Mouse (Mus musculus) bone marrow, adult 2 months (tissue): ENCODE data around the gene Ndufa5.

Source experiments
- CTCF ChIP-seq: fragments of 200-500 bp; IDR thresholded peaks from 2 replicates; pipeline ENCODE4 v1.5.1; 2011; ENCODE audit warnings: low read length, control low read depth; ENCODE audit not compliant: control insufficient read depth, insufficient read depth
- POLR2A ChIP-seq: fragments of 200-500 bp; IDR thresholded peaks from 2 replicates; pipeline ENCODE4 v1.6.1; 2011; ENCODE audit warnings: low read depth, mild to moderate bottlenecking, control low read depth, low read length, borderline replicate concordance; ENCODE audit not compliant: control insufficient read depth

DNA sequence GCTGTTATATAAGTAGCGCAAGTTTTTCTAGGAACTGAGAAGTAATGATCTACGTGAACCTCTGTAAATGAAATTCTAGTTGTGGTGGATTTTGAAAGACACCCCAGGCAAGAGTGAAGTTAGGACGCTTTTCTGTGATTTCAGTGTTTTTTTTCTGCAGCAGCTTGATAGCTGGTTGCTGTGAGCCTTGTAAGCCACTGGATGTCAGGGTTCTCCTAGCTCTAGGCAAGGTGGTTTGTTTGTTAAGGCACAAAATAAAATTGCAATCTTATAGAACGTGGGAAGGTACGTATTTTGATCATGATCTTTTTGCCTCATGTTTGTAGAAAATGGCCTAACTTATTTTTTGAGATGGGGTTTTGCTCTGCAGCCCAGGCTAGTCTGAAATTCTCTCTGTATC, 41.1 kb upstream of the Ndufa5 start:
- TF ChIP-seq CTCF (no peak), POLR2A (no peak)
